Mouse (Mus musculus): Measurements from ENCODE around the gene Arg2. TPM values are rescaled to one million over a fixed set of nuclear protein-coding genes. Genes with fewer than 3 reads are reported as not detected.
A peak's percentile ranks its signal among the peaks of the same experiment; 100 is the strongest.

Arg2 gene
- polyA plus RNA-seq, 1 experiment from 2014 or later: 2.9 TPM

DNA sequence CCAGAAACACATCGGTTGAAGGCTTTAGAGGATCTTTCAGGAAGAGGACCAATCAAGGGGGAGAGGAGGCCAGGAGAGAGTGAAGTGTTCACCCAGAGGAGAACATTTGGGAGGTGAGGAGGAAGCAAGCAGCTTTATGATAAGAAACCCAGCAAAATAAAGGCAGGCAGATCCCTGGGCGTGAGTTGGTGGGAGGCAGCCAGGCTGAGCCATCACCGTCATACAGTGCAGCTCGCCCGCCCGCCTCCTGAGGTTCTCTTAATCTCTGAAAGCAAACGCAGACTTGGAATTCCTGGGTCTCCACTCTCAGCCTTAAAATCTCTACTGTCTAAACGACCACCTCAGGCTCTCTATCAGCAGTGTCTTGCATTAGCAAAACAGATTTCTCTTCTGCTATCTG is 4.1 kb downstream of the Arg2 start:
- no peaks in the 10 kb centered on the region for H3K36me3 ChIP-seq (replicated peaks)
- no peak overlapping the region for H3K27ac ChIP-seq (replicated peaks)
- 39% methylated on average over 8 of the region's 8 CpGs for WGBS
- DNase-seq (ENCODE audit: low spot score): no peak
- peaks cover 26% of the 10 kb centered on the region for H3K4me1 ChIP-seq
- H3K4me3 ChIP-seq: no peak overlapping the region
- H3K27me3 ChIP-seq (replicated peaks; ENCODE audit: low read depth, poor library complexity, severe bottlenecking): peaks cover 41% of the 10 kb centered on the region
- no peaks in the 10 kb centered on the region for H3K9me3 ChIP-seq

DNA sequence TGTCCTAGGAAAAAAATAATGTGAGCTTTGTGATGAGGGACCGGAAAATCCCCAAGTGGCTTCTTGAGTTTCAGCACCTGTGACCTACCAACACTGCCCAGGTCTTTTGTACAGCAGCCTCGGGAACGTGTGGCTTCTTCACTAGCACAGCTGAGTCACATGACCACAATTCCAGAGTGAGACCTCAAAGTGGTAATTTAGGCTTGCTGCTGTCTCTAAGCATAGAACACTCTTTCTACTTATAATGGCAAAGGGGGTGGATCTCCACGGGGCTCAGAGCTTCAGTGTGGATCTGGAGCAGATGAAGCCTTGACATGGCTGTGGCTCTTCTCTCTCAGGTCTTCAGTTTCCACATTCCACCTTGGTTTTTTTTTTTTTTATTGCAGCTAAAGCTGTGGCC is 4.5 kb downstream of the Arg2 start:
- peaks cover 26% of the 10 kb centered on the region for H3K4me1 ChIP-seq
- peaks cover 36% of the 10 kb centered on the region for H3K27me3 ChIP-seq (replicated peaks; ENCODE audit: low read depth, poor library complexity, severe bottlenecking)
- no peaks in the 10 kb centered on the region for H3K36me3 ChIP-seq (replicated peaks)
- WGBS: 27% methylated on average over 4 of the region's 4 CpGs
- no peak overlapping the region for H3K4me3 ChIP-seq
- H3K9me3 ChIP-seq: no peaks in the 10 kb centered on the region
- no peak overlapping the region for H3K27ac ChIP-seq (replicated peaks)
- DNase-seq (ENCODE audit: low spot score): no peak

DNA sequence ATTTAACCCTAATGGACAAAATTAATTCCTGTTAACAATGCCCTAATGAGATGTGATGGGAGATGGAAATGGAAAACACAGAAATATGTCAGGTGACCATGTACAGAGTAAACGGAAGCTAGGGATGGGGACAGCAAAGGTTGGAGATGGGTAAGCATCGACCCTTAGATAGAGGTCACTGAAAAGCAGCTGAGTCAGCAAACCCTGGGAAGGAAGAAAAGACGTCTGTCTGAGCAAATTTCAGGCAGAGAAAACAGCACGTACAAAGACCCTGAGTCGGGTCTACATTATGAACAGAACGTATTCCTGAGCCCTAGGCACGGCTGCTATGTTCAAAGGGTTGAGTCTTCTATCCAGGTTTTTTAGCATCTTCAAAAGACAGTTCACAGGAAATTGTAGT is 6.4 kb downstream of the Arg2 start:
- Histone ChIP-seq H3K4me1 (peaks cover 11% of the 10 kb centered on the region), H3K27ac (replicated peaks) (no peak overlapping the region), H3K9me3 (no peaks in the 10 kb centered on the region), H3K27me3 (replicated peaks; ENCODE audit: low read depth, poor library complexity, severe bottlenecking) (peaks cover 18% of the 10 kb centered on the region), H3K4me3 (no peak overlapping the region), H3K36me3 (replicated peaks) (no peaks in the 10 kb centered on the region)
- DNase-seq (ENCODE audit: low spot score): no peak
- 57% methylated on average over 7 of the region's 7 CpGs for WGBS

DNA sequence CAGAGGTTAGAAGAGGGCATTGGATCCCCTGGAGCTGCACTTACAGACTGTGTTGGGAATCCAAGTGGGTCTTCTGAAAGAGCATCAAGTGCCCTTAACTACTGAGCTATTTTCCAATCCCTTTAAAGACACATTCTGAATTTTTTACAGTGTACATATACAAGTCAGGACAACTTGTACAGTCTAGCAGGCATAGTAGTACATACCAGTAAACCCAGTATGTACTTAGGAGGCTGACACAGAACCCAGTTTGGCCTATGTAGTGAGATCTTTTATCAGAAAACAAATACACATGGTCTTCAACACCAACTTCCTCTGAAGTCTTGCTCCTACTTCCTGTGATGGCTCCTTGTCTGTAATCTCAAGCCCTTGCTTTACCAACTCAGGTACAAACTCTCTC is 8.4 kb downstream of the Arg2 start:
- H3K27ac ChIP-seq (replicated peaks): no peak overlapping the region
- peaks cover 11% of the 10 kb centered on the region for H3K4me1 ChIP-seq
- no peak for DNase-seq (ENCODE audit: low spot score)
- H3K4me3 ChIP-seq: no peak overlapping the region
- H3K27me3 ChIP-seq (replicated peaks; ENCODE audit: low read depth, poor library complexity, severe bottlenecking): no peaks in the 10 kb centered on the region
- H3K36me3 ChIP-seq (replicated peaks): no peaks in the 10 kb centered on the region
- no peaks in the 10 kb centered on the region for H3K9me3 ChIP-seq

DNA sequence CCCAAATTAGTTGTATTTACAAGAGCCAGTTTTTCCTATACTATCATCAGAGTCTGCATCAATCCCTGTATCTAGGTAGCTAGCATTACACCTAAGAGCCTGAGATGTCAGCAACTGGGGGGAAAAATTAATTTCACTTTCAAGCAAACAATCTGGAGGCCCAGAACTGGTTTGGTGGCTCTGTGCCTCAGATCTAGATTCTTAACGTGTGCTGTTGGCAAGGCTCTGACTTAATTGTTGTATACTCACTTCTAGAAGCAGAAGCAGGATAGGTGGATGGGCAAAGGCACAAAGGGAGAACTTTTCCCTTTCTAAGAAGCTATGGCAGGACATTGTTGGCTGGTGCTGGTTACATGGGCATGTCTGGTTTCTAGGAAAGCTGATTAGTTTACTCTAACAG is 8.8 kb downstream of the Arg2 start:
- DNase-seq (ENCODE audit: low spot score): no peak
- no peaks in the 10 kb centered on the region for H3K36me3 ChIP-seq (replicated peaks)
- no peaks in the 10 kb centered on the region for H3K9me3 ChIP-seq
- H3K4me3 ChIP-seq: no peak overlapping the region
- H3K27me3 ChIP-seq (replicated peaks; ENCODE audit: low read depth, poor library complexity, severe bottlenecking): no peaks in the 10 kb centered on the region
- H3K27ac ChIP-seq (replicated peaks): no peak overlapping the region
- 65% methylated on average over 1 of the region's 1 CpGs for WGBS
- peaks cover 11% of the 10 kb centered on the region for H3K4me1 ChIP-seq

DNA sequence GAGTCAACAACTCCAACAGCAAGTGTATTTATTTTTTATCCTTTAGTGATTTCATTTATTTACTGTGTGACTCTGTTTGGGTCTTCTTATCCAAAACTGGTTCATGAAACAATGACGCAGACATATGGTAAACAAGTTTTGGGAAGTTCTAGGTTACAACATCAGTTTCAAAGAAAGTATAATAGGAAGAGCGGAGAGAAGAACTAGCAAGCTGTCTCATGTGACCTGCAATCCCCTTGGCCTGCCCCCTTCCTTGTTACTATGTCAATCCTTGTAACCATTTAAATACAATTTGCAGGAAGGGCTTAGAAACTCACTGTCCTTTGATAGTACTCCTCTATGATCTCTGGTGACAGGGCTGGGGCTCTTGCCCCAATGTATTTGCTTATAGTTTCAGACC is 10.2 kb downstream of the Arg2 start:
- Histone ChIP-seq H3K4me1 (no peaks in the 10 kb centered on the region), H3K27ac (replicated peaks) (no peak overlapping the region), H3K27me3 (replicated peaks; ENCODE audit: low read depth, poor library complexity, severe bottlenecking) (no peaks in the 10 kb centered on the region), H3K9me3 (no peaks in the 10 kb centered on the region), H3K36me3 (replicated peaks) (no peaks in the 10 kb centered on the region), H3K4me3 (no peak overlapping the region)
- 90% methylated on average over 2 of the region's 2 CpGs for WGBS
- DNase-seq (ENCODE audit: low spot score): no peak

DNA sequence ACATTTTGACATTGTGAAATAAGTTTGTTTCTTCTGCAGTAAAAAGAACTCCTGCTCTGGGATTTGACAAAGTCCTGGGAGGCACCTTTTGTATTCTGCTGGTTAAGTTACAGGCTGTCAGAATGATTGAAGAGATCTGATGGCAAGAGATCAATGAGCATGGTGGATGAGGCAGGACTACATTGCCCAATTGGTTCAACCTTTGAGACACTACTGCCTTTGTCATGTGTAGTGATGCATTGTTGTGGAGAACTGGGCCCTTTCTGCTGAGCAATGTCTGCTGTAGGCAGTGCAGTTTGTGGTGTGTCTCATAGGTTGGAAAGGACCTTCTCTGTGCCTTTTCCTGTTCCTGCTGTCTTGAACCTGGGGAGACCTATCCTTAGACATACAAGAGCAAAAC is 10.8 kb downstream of the Arg2 start:
- DNase-seq (ENCODE audit: low spot score): no peak
- no peak overlapping the region for H3K4me3 ChIP-seq
- no peaks in the 10 kb centered on the region for H3K27me3 ChIP-seq (replicated peaks; ENCODE audit: low read depth, poor library complexity, severe bottlenecking)
- H3K9me3 ChIP-seq: no peaks in the 10 kb centered on the region
- no peak overlapping the region for H3K27ac ChIP-seq (replicated peaks)
- H3K36me3 ChIP-seq (replicated peaks): no peaks in the 10 kb centered on the region
- no peaks in the 10 kb centered on the region for H3K4me1 ChIP-seq

DNA sequence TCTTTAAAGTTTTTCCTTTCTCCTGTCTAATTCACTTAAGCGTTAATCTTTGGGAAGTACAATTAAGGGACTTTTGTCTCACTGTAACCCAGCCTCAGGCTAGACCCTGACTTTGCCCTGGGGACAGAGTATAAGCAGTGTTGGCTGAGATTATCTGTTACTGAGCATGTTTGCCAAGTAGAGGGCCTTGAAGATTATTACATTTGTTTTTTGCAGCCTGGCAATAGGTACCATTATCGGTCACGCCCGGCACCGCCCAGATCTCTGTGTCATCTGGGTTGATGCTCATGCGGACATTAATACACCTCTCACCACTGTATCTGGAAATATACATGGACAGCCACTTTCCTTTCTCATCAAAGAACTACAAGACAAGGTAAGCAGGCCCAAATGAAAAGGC is 19.1 kb downstream of the Arg2 start:
- Histone ChIP-seq H3K27me3 (replicated peaks; ENCODE audit: low read depth, poor library complexity, severe bottlenecking) (no peaks in the 10 kb centered on the region), H3K9me3 (no peaks in the 10 kb centered on the region), H3K4me3 (no peak overlapping the region), H3K27ac (replicated peaks) (no peak overlapping the region), H3K4me1 (no peaks in the 10 kb centered on the region), H3K36me3 (replicated peaks) (peaks cover 11% of the 10 kb centered on the region)
- WGBS: 93% methylated on average over 6 of the region's 6 CpGs
- DNase-seq (ENCODE audit: low spot score): no peak

DNA sequence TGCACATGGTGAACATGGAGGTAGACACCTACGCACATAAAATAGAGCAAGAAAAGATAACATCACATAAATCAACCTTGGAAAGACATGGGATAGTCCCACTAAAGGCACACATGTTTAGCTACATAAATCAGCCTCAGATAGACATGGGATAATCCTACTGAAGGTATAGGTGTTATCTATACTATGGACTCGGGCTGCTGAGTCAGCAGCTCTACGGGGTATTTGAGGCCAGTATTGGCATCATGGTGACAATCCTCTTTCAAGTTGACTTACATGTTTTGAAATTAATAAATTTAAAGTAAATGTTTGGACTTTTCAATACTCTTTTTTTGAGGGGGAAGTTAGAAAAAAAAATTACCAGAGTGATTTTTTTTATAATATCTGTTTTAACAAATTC is 32.3 kb downstream of the Arg2 start:
- Histone ChIP-seq H3K4me3 (no peak overlapping the region), H3K9me3 (no peaks in the 10 kb centered on the region), H3K27me3 (replicated peaks; ENCODE audit: low read depth, poor library complexity, severe bottlenecking) (no peaks in the 10 kb centered on the region), H3K27ac (replicated peaks) (no peak overlapping the region), H3K36me3 (replicated peaks) (peaks cover 83% of the 10 kb centered on the region), H3K4me1 (no peaks in the 10 kb centered on the region)
- 94% methylated on average over 3 of the region's 3 CpGs for WGBS
- no peak for DNase-seq (ENCODE audit: low spot score)

DNA sequence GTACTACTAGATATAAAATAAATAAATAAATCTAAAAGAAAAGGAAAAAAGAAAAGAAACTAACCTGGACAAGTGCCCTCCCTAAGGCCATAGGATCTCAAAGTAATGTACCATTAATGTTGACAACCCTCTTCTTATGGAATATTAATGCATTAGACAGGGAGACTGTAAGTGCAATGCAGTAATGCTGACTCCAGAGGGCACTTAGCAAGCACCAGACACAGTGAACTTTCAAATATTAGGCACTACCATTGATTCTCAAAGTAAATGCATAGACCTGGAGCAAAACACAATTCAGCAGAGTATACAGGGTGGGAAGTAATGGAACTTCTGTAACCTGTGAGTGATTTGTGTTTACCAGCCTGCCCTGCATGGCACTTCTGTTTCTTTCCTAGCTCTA is 38.6 kb downstream of the Arg2 start:
- Histone ChIP-seq H3K9me3 (no peaks in the 10 kb centered on the region), H3K4me1 (peaks cover 6% of the 10 kb centered on the region), H3K27me3 (replicated peaks; ENCODE audit: low read depth, poor library complexity, severe bottlenecking) (no peaks in the 10 kb centered on the region), H3K36me3 (replicated peaks) (peaks cover 21% of the 10 kb centered on the region), H3K27ac (replicated peaks) (no peak overlapping the region), H3K4me3 (no peak overlapping the region)
- no peak for DNase-seq (ENCODE audit: low spot score)

DNA sequence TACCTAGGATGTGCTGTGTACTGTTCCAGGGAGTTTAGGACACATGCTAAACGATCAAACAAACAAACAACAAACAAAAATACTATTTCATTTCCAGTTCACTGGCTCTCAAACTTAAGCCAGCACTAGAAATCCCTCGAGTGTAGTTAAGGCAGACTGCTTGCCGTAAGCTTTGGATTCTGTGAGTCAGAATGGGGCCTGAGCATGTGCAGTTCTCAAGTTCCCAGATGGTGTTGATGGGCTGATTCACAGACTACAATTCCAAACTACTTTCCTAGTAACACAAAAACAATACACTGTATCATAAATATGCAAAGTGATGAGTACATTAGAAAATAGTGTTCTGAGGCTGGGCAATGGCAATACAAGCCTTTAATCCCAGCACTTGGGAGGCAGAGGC is 39.8 kb downstream of the Arg2 start:
- H3K9me3 ChIP-seq: no peaks in the 10 kb centered on the region
- WGBS: 77% methylated on average over 3 of the region's 3 CpGs
- H3K27me3 ChIP-seq (replicated peaks; ENCODE audit: low read depth, poor library complexity, severe bottlenecking): no peaks in the 10 kb centered on the region
- H3K27ac ChIP-seq (replicated peaks): no peak overlapping the region
- H3K36me3 ChIP-seq (replicated peaks): peaks cover 19% of the 10 kb centered on the region
- H3K4me1 ChIP-seq: peaks cover 6% of the 10 kb centered on the region
- H3K4me3 ChIP-seq: no peak overlapping the region
- no peak for DNase-seq (ENCODE audit: low spot score)

DNA sequence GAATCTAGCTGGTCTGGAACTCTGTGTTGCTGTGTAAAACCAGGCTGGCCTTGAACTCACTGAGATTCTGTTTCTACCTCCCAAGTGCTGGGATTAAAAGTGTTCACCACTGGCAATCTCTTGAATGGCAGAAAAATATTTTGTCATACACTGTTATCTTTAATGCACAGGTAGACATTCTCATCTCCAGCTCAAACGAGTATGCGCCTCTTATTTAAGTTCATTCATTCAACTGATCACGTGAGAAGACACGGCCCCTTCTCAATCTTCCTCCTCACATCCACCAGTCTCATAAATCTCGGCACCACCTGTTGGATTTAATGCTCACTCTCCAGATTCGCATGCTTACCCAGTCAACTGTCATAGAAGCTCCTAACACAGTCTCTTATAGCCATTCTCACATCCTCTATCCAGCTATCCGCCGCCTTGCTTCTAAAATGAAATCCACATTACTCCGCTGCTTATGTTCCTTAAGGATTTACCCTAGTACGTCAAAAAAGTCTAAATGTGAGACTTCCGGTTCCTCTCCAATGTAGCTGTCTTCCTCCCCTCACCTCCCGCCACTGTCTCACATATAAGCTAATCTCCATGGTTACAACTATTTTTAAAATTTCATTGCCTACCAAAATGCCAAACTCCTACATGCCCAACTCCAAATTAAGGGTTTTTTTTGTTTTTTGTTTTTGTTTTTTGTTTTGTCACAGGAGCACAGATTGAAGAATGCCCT is 40.9 kb downstream of the Arg2 start:
- Histone ChIP-seq H3K36me3 (replicated peaks) (peaks cover 20% of the 10 kb centered on the region), H3K4me1 (peaks cover 6% of the 10 kb centered on the region), H3K9me3 (no peaks in the 10 kb centered on the region), H3K4me3 (peak overlapping the region; percentile 74), H3K27me3 (replicated peaks; ENCODE audit: low read depth, poor library complexity, severe bottlenecking) (no peaks in the 10 kb centered on the region), H3K27ac (replicated peaks) (no peak overlapping the region)
- WGBS: 38% methylated on average over 12 of the region's 12 CpGs
- DNase-seq (ENCODE audit: low spot score): peak; percentile 10

DNA sequence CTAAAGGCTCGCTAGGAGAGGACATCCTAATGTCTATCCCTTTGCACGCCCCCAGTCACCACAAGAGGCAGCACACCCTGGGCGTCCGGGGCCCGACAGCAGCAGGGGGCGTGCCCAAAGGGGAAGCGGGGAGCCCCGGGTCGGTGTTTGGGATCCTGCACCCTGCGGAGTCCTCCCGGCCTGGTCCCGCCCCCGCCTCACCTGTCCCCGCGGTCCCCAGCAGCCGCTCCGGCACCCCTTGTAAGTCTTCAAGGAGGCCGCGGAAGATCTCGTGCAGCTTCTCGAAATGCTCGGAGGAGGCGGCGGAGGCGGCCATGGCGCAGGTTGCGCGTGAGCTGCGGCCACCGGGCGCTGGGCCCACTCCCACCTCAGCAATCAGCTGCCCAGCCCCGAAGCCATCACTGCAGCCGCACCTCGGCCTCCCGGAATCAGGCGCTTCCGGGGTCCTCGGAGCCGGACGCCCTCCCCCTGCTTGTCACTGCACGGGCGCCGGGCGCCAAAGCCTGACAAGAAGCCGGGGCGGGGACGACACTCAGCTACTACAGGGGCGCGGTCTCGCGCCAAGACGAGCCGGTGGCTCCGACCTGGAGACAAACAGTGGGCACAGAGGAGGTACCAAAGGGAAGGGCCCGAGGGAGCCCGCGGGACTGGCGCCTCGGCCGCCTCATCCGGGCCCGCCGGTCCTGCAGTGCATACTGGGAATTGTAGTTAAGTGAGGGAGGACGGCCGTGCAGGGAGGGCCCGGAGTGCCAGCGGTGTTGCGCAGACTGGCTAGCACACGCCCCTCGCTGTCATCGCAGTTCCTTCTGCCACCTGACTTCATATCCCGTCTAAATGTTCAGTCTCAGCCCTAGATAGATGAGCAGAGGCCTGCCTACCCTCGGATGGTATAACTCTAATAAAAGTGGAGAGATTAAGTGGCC is 41.7 kb downstream of the Arg2 start, which contains the start of gene Vti1b:
Gene Vti1b (minus strand): TSS at position 649 of the 923 bp plus-strand sequence.
- Histone ChIP-seq H3K36me3 (replicated peaks) (peaks cover 29% of the 10 kb centered on the region), H3K9me3 (no peaks in the 10 kb centered on the region), H3K27me3 (replicated peaks; ENCODE audit: low read depth, poor library complexity, severe bottlenecking) (no peaks in the 10 kb centered on the region), H3K4me1 (peaks cover 6% of the 10 kb centered on the region), H3K4me3 (peak within 1 kb of the TSS; percentile 74), H3K27ac (replicated peaks) (peak within 1 kb of the TSS; percentile 94)
- DNase-seq (ENCODE audit: low spot score): peak; percentile 91
- WGBS: under 1% methylated on average over 73 of the region's 73 CpGs
